In genomic region chr7:128139611-128140010, GRCm38 (mm10) we compare ENCODE assay signal across 16 mouse cellular contexts.
DNase-seq lines count a peak whose midpoint lies in the region; ATAC-seq lines count a peak whose summit lies in the region.
"Had no signal": no experiment of that assay in that cellular context is flagged by ENCODE, and none has a peak within 500 bp of the region (broad histone marks: within the 10 kb centered on the region; RNA-seq: fewer than 3 reads in every experiment).

No protein-coding gene starts in this region.

- DNase-seq in cerebellum, adult 11-12 months, result peak; percentile 6
- peak; percentile 28 for DNase-seq in lung, postnatal 36 days
- no peak for DNase-seq in lung, postnatal 4 days
- DNase-seq in cerebellum, adult 9-11 months, result peak; percentile 21
- peak; percentile 21 to 30 for DNase-seq in cerebellum, postnatal 36 days
- DNase-seq in spleen, adult 12 weeks (ENCODE audit: low spot score), result no peak
- no peak for DNase-seq in kidney, postnatal 10 days
- DNase-seq: adrenal gland, postnatal 14 days; heart, adult 18-20 months; heart, postnatal 10 days; heart, postnatal 4 days had no signal

- no peak for ATAC-seq in cerebellum, adult (ENCODE audit: insufficient number of reproducible peaks, low FRiP score, low TSS enrichment)
- ATAC-seq: forebrain, embryonic 14.5 days; hindbrain, embryonic 16.5 days; inflammation-experienced regulatory T-cells, adult 6 months; intestine, postnatal 0 days had no signal

Comparison
In these comparisons a context has a peak if more than half of its experiments do, and no peak if none do; other contexts are left out.
1. DNase-seq: peak in cerebellum, adult 11-12 months (single experiment), lung, postnatal 36 days (single experiment), cerebellum, adult 9-11 months (single experiment) and cerebellum, postnatal 36 days (2 of 2); none in lung, postnatal 4 days (0 of 2), spleen, adult 12 weeks (single experiment) and kidney, postnatal 10 days (single experiment).